Mouse (Mus musculus): ENCODE data around the gene Capn5. TPM values are rescaled to one million over a fixed set of nuclear protein-coding genes. Genes with fewer than 3 reads are reported as not detected.
A peak's percentile ranks its signal among the peaks of the same experiment; 100 is the strongest.

The Capn5 gene
- polyA plus RNA-seq, 1 experiment from 2014 or later: 5.0 TPM

DNA sequence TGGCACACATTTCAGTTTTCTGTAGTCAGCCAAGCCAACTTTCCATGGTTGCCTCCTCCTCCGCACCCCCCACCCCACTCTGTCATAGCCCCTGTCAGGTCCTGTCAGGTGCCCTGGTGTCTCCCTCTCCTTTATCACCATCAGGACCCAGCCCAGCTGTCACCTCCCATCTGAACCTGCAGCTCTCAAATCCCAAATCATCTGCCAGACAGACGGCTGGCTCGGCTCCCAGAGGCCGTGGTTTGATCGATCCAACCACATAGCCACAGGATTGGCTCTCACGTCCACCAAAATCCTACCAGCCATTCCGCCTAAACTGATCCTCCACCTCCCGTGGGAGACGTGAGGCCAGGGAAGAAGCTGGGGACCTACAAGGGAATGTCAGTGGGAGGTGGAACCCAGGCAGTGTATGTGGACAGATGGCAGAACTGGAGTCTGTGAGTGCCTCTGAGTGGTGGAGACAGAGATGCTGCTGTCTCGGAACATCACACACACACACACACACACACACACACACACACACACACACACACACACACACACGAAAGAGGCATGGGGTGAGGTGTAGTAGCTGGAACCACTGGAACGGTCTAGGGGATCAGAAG, 32.1 kb downstream of the Capn5 start:
- no peaks in the 10 kb centered on the region for H3K27me3 ChIP-seq
- H3K9me3 ChIP-seq: no peaks in the 10 kb centered on the region
- peaks cover 9% of the 10 kb centered on the region; the same call in 1 of the 2 replicates for H3K4me1 ChIP-seq
- H3K36me3 ChIP-seq: no peaks in the 10 kb centered on the region
- H3K27ac ChIP-seq: no peak overlapping the region
- no peak for ATAC-seq (ENCODE audit: insufficient number of reproducible peaks, insufficient read depth, low FRiP score, low TSS enrichment)
- no peak overlapping the region for H3K4me2 ChIP-seq (replicated peaks)
- H3K4me3 ChIP-seq: no peak overlapping the region
- 75% methylated on average over 12 of the region's 12 CpGs for WGBS
- no peak overlapping the region for H3K9ac ChIP-seq

DNA sequence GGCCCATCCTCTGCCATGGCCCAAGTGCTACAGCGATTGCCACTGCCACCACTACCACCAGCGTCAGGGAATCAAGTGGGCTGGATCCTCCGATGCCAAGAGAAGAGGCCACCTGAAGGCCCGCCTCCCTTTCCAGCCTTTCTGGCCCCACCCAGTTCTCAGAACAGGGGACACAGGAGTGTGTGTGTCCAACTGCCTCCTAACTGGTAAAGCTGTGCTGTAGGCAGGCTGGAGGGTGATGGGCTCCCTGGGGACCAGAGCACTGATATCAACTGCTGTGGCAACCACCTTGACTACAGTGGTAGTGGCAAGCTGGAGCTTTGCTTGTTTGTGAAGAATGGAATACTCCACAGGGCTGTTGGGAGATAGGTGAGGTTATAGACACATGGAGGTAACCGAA, 32.7 kb downstream of the Capn5 start, which contains the start of gene Omp:
Omp (minus strand) TSS at position 101 of the 400 bp plus-strand sequence.
- H3K27me3 ChIP-seq: no peaks in the 10 kb centered on the region
- no peak within 1 kb of the TSS for H3K4me3 ChIP-seq
- H3K9me3 ChIP-seq: no peaks in the 10 kb centered on the region
- ATAC-seq (ENCODE audit: insufficient number of reproducible peaks, insufficient read depth, low FRiP score, low TSS enrichment): no peak
- WGBS: 87% methylated on average over 5 of the region's 5 CpGs
- no peaks in the 10 kb centered on the region for H3K36me3 ChIP-seq
- no peak within 1 kb of the TSS for H3K9ac ChIP-seq
- no peak within 1 kb of the TSS for H3K27ac ChIP-seq
- H3K4me2 ChIP-seq (replicated peaks): no peak within 1 kb of the TSS
- peaks cover 9% of the 10 kb centered on the region; the same call in 1 of the 2 replicates for H3K4me1 ChIP-seq

DNA sequence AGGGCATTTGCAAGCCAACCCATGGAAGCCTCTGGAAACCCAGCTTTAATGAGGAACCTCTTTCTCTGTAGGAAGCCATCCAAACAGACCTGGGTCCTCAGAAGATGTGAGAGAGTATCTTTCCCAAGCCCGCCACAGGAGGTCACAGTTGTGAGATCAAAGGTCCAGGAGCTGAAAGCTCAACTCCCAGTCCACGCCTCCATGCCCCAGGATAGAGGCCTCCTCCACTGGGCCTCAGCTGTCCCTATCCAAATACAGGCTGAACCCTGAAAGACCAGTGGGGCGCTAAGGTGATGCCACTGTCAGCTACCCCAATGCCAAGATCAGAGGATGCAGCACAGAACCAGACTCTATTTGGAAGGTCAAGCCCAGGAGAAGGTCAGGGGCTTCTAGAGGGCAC, 35.4 kb downstream of the Capn5 start:
- WGBS: 62% methylated on average over 3 of the region's 3 CpGs
- no peak overlapping the region for H3K27ac ChIP-seq
- H3K27me3 ChIP-seq: no peaks in the 10 kb centered on the region
- H3K9me3 ChIP-seq: no peaks in the 10 kb centered on the region
- no peak overlapping the region for H3K4me3 ChIP-seq
- H3K36me3 ChIP-seq: no peaks in the 10 kb centered on the region
- ATAC-seq (ENCODE audit: insufficient number of reproducible peaks, insufficient read depth, low FRiP score, low TSS enrichment): no peak
- no peak overlapping the region for H3K9ac ChIP-seq
- no peaks in the 10 kb centered on the region for H3K4me1 ChIP-seq
- no peak overlapping the region for H3K4me2 ChIP-seq (replicated peaks)

DNA sequence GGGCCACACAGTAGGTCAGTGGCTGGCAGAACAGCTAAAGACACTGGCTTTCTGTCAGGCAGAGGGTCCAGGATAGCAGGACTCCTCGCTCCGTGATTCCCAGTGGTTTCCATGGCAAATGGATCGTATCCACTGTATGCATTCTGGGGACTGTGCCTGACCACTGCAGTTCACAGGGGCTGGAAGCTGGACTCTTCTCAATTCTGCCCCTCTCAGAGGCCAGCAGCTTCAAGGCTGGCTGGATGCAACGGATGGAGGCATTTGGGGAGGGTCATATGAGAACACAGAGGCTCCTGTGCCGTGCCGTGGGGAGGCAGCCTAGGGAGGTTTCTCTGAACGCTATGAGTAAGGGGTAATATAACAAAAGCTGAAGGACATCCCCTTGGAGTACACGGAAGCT, 35.8 kb downstream of the Capn5 start:
- no peaks in the 10 kb centered on the region for H3K36me3 ChIP-seq
- 50% methylated on average over 8 of the region's 8 CpGs for WGBS
- no peaks in the 10 kb centered on the region for H3K27me3 ChIP-seq
- no peak overlapping the region for H3K27ac ChIP-seq
- H3K9me3 ChIP-seq: no peaks in the 10 kb centered on the region
- H3K4me3 ChIP-seq: no peak overlapping the region
- no peaks in the 10 kb centered on the region for H3K4me1 ChIP-seq
- H3K9ac ChIP-seq: no peak overlapping the region
- no peak overlapping the region for H3K4me2 ChIP-seq (replicated peaks)
- ATAC-seq (ENCODE audit: insufficient number of reproducible peaks, insufficient read depth, low FRiP score, low TSS enrichment): no peak

DNA sequence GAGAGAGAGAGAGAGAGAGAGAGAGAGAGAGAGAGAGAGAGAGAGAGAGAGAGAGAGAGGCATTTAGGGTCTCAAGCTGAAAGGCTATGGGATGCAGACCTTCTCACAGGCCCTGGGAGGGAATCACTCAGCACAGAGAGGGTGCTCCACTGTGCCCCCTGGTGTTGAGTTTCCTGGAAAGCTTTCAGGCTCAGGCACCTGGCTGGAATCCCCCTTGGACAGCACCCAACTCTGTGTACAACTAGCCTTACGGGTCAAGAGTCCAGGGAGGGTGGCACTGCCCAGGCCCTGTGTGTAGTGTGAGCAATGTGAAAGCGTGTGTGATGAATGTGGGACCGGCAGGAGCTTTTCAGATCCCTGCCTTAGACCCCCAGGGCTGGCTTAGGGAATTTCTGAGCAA, 36.9 kb downstream of the Capn5 start:
- ATAC-seq (ENCODE audit: insufficient number of reproducible peaks, insufficient read depth, low FRiP score, low TSS enrichment): no peak
- Histone ChIP-seq H3K4me1 (no peaks in the 10 kb centered on the region), H3K9ac (no peak overlapping the region), H3K4me3 (no peak overlapping the region), H3K27me3 (no peaks in the 10 kb centered on the region), H3K36me3 (no peaks in the 10 kb centered on the region), H3K4me2 (replicated peaks) (no peak overlapping the region), H3K27ac (no peak overlapping the region), H3K9me3 (no peaks in the 10 kb centered on the region)
- 56% methylated on average over 3 of the region's 3 CpGs for WGBS

DNA sequence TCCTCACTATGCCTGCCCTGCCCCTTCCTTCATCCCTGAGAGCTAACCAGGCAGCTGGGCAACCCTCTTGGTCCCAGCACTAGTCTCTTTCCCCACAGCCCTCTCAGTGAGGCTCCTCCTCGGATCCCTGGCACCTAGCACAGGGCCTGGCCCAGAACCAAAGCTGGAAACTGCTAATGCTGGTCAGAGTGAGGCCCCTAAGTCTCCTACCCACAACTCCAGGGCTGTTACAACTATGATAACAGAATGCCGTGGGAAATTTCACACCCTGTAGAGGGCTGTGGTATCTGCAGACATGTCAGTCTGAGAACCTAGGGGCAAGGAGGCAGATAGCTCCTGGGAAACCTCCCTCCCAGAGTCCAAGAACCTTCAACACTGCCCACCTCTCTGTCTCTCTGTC, 37.5 kb downstream of the Capn5 start:
- H3K4me2 ChIP-seq (replicated peaks): no peak overlapping the region
- no peaks in the 10 kb centered on the region for H3K27me3 ChIP-seq
- H3K4me3 ChIP-seq: no peak overlapping the region
- H3K36me3 ChIP-seq: no peaks in the 10 kb centered on the region
- no peak overlapping the region for H3K9ac ChIP-seq
- no peak for ATAC-seq (ENCODE audit: insufficient number of reproducible peaks, insufficient read depth, low FRiP score, low TSS enrichment)
- no peak overlapping the region for H3K27ac ChIP-seq
- no peaks in the 10 kb centered on the region for H3K9me3 ChIP-seq
- 48% methylated on average over 2 of the region's 2 CpGs for WGBS
- no peaks in the 10 kb centered on the region for H3K4me1 ChIP-seq

DNA sequence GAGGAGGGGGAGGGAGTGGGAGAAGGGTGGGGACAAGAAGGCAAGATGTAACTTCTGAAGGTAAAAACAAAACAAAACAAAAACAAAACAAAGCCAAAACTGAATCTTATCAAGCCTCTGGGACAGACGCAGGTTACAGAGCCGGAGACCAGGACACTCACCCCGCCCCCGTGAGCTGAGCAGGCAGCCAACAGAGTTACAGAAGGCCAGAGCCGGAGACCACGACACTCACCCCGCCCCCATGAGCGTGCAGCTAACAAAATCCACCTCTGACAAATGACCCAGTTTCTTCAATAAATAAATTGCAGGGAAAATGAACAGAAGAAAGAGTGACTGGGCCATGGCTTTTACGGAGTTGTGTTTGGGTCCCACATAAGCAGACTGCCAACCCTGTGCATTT, 38.9 kb downstream of the Capn5 start:
- no peaks in the 10 kb centered on the region for H3K27me3 ChIP-seq
- no peak for ATAC-seq (ENCODE audit: insufficient number of reproducible peaks, insufficient read depth, low FRiP score, low TSS enrichment)
- 15% methylated on average over 9 of the region's 9 CpGs for WGBS
- no peak overlapping the region for H3K4me3 ChIP-seq
- H3K9me3 ChIP-seq: no peaks in the 10 kb centered on the region
- H3K4me1 ChIP-seq: no peaks in the 10 kb centered on the region
- H3K36me3 ChIP-seq: no peaks in the 10 kb centered on the region
- no peak overlapping the region for H3K4me2 ChIP-seq (replicated peaks)
- H3K27ac ChIP-seq: no peak overlapping the region
- no peak overlapping the region for H3K9ac ChIP-seq

DNA sequence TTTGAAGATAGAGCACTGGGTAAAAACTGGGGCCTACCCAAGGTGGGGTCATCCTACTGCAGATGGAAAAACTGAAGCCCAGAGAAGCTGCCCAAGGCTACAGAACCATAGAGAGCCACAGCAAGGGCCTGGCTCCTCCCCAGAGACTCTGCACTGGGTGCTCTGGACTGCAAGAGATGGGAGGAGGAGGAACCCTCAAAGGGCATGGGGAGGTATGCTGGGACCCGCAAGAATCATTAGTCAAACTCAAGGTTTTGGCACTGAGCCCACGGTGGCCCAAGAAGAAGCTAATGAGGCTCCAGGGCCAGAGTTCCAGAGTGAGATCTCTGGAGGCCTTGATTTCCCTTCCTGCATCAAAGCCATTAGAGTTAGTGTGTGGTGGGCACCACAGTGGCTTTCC, 40.1 kb downstream of the Capn5 start:
- WGBS: 78% methylated on average over 2 of the region's 2 CpGs

DNA sequence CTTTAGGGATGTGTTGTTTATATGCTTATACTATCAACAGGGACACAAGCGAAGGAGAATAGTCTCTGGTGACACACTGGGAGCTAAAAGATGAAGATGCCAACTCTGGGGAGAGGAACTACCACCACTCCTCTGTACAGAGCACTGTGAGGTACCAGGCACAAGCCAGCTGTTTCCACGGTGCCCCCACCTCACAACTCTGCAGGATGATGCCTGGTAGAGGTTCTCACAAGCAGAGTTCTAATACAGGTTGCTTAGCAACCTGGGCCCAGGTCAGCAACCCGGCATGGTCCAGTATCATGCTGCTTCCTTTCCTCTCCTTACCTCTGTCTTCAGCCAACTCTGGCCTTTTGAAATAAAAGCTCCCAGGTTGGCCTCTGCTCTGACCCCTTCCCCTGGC, 40.5 kb downstream of the Capn5 start:
- Histone ChIP-seq H3K4me1 (no peaks in the 10 kb centered on the region), H3K4me2 (replicated peaks) (no peak overlapping the region), H3K27ac (no peak overlapping the region), H3K27me3 (no peaks in the 10 kb centered on the region), H3K9me3 (no peaks in the 10 kb centered on the region), H3K4me3 (no peak overlapping the region), H3K9ac (0 out of 2 replicates have a peak overlapping the region, but pooled peaks have one; percentile 10), H3K36me3 (no peaks in the 10 kb centered on the region)
- ATAC-seq (ENCODE audit: insufficient number of reproducible peaks, insufficient read depth, low FRiP score, low TSS enrichment): no peak; the same call in 1 of the 2 replicates
- WGBS: 45% methylated on average over 3 of the region's 3 CpGs

More for the DNA sequence above, 40.1 kb downstream of the Capn5 start:
- no peaks in the 10 kb centered on the region for H3K4me1 ChIP-seq
- no peak overlapping the region for H3K4me3 ChIP-seq
- no peaks in the 10 kb centered on the region for H3K27me3 ChIP-seq
- H3K4me2 ChIP-seq (replicated peaks): no peak overlapping the region
- no peak for ATAC-seq (ENCODE audit: insufficient number of reproducible peaks, insufficient read depth, low FRiP score, low TSS enrichment)
- 0 out of 2 replicates have a peak overlapping the region, but pooled peaks have one; percentile 10 for H3K9ac ChIP-seq
- no peaks in the 10 kb centered on the region for H3K36me3 ChIP-seq
- H3K9me3 ChIP-seq: no peaks in the 10 kb centered on the region
- H3K27ac ChIP-seq: no peak overlapping the region

DNA sequence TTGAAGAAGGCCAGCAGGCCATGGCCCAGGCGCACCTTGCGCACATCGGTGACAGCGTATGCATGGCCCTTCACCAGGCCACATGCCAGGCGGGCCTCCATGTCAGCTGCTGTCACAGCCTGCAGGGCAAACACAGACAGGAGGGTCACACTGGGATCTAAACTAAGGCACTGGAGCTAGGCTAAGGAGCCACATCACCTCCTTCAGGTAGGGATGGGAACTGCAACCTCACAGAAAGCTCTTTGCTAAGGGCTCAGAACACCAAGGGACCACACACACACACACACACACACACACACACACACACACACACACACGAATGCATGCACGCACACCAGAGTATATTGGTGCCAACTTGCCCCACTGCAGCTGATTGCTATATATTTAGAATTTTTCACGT, 46.3 kb downstream of the Capn5 start:
- no peaks in the 10 kb centered on the region for H3K4me1 ChIP-seq
- no peak for ATAC-seq (ENCODE audit: insufficient number of reproducible peaks, insufficient read depth, low FRiP score, low TSS enrichment)
- 88% methylated on average over 8 of the region's 8 CpGs for WGBS
- H3K27ac ChIP-seq: no peak overlapping the region
- no peaks in the 10 kb centered on the region for H3K27me3 ChIP-seq
- no peak overlapping the region for H3K4me2 ChIP-seq (replicated peaks)
- H3K9me3 ChIP-seq: no peaks in the 10 kb centered on the region
- H3K36me3 ChIP-seq: no peaks in the 10 kb centered on the region
- H3K9ac ChIP-seq: no peak overlapping the region
- no peak overlapping the region for H3K4me3 ChIP-seq

DNA sequence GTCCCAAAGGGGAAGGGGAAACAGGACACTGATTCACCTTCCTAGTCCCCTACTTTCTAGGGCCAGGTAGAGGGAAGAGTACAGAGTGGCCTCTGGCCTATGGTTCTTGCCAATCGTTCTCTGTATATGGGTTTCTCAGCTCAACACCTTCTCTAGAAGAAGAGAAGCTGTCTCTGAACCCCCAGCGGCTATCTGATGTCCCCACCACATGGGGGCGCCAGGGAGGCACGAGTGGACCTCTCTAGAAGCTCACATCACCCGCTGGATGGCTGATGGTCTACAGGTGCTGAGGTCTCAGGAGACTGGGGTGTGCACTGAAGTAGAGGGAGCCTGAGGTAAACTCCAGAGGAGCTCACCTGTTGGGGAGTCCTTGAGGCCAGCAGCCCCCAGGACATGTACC, 52.6 kb downstream of the Capn5 start:
- ATAC-seq (ENCODE audit: insufficient number of reproducible peaks, insufficient read depth, low FRiP score, low TSS enrichment): no peak
- 42% methylated on average over 5 of the region's 5 CpGs for WGBS
- H3K4me2 ChIP-seq (replicated peaks): no peak overlapping the region
- no peaks in the 10 kb centered on the region for H3K4me1 ChIP-seq
- no peak overlapping the region for H3K9ac ChIP-seq
- no peaks in the 10 kb centered on the region for H3K36me3 ChIP-seq
- no peaks in the 10 kb centered on the region for H3K9me3 ChIP-seq
- H3K27me3 ChIP-seq: 0 out of 2 replicates have a peak, but pooled peaks cover 8% of the 10 kb centered on the region
- H3K4me3 ChIP-seq: no peak overlapping the region
- no peak overlapping the region for H3K27ac ChIP-seq

DNA sequence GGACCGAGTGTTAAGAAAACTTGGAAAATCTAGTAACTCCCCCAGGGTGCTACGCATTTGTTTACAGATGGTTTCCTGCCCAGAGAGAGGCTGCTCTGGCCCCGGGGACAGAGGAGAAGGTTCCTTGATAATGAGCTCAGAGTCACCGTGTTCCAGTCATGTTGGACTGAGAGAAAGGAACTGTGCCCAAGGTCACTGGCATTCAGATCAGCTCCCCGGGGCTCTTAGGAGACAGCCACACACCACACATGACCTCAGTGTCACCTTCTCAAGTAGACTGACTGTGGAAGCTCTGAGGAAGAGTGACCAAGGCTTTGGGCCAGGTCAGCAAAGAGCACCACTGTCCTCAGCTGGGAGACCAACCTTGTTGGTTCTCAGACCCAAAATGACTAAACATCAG, 53.4 kb downstream of the Capn5 start:
- no peak overlapping the region for H3K4me2 ChIP-seq (replicated peaks)
- 0 out of 2 replicates have a peak, but pooled peaks cover 8% of the 10 kb centered on the region for H3K27me3 ChIP-seq
- ATAC-seq (ENCODE audit: insufficient number of reproducible peaks, insufficient read depth, low FRiP score, low TSS enrichment): no peak
- no peaks in the 10 kb centered on the region for H3K4me1 ChIP-seq
- H3K4me3 ChIP-seq: no peak overlapping the region
- WGBS: 57% methylated on average over 5 of the region's 5 CpGs
- H3K36me3 ChIP-seq: no peaks in the 10 kb centered on the region
- no peak overlapping the region for H3K27ac ChIP-seq
- H3K9me3 ChIP-seq: no peaks in the 10 kb centered on the region
- H3K9ac ChIP-seq: no peak overlapping the region
